Mouse (Mus musculus) retina, postnatal 1 day (tissue): Measurements from ENCODE around the gene Snrnp200.
"Not testable (repeated sequence)": the region's sequence is repeated elsewhere in the genome, so short reads cannot be mapped to it uniquely, and the experiment has no call there.

Experiments used
- DNase-seq: peaks from one replicate; pipeline ENCODE4 v3.0.0-alpha.2; 2012

The Snrnp200 gene

DNA sequence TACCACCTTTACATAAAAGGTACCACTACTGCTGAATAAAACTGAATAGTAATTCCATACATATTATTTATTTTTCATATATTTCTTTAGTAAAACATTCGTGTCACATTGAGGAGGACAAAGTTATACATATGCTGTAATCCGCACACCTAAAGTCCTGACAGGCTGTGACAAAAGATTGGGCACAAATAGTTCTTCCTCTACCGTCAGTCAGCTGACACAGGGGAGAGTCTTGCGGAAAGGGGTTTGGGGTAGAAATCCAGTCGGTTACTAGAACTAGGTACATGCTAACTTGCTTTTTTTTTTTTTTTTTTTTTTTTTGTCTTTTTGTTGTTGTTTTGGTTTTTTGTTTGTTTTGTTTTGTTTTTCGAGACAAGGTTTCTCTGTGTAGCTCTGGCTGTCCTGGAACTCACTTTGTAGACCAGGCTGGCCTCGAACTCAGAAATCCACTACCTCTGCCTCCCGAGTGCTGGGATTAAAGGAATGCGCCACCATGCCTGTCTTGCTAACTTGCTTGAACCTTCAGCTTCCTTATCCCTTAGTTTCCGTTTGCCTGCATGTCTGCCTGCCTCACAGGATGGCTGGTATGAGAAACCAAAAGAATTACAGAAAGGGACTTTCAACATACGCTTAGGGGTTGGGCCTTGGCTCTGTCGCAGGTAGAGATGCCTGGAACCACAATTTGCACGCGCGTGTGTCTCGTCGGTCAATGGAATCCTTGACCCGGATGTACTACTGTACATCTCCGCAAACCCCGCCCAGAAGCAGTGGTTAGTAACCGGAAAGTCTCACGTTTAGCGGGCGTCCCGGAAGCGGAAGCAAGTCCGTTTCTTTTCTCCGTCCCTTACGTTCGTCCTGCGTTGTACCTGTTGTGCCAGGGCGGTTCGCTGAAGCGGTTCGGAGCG lies at the start of gene Snrnp200, which contains the start of gene 1810024B03Rik:
Gene Snrnp200, plus strand, starts transcription at position 840 of the 905 bp plus-strand sequence.
Gene 1810024B03Rik, minus strand, starts transcription at position 734 of the 905 bp plus-strand sequence.
- DNase-seq: peak; percentile 98

DNA sequence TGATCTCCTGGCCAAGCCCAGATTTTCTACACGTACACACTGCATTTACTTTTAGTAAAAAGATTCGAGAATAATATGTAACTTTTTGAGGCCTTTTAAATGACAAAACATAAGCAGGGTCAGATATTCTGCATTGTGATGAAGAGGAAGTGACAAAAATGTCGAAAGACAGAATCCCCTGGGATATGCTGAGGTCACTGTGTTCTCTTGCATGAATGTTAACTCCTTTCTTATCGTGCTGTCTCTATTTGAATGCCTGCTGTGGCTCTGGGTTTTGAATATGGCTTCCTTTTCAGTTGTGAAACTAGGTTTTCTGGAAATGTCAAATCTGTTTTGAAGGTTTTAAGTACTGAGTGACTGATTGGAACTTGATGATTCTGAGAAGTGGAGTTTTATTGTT lies 42.5 kb upstream of the Snrnp200 start:
- no peak for DNase-seq

DNA sequence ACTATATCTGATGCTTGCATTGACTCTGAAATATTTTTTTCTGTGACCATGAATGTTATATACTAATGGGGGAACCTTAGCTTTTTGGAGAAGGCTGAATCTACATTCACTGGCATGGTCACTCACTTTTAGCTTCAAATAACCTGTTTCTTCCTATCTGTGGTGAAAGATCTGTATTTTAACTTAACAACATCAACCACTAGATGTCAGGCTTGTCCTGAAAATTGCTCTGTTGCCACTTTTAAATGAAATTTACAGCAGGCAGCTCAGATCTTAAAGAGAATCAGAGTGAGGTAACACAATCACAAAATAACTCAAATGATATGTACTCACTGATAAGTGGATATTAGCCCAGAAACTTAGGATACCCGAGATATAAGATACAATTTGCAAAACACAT lies 41.9 kb upstream of the Snrnp200 start:
- DNase-seq: peak; percentile 65

DNA sequence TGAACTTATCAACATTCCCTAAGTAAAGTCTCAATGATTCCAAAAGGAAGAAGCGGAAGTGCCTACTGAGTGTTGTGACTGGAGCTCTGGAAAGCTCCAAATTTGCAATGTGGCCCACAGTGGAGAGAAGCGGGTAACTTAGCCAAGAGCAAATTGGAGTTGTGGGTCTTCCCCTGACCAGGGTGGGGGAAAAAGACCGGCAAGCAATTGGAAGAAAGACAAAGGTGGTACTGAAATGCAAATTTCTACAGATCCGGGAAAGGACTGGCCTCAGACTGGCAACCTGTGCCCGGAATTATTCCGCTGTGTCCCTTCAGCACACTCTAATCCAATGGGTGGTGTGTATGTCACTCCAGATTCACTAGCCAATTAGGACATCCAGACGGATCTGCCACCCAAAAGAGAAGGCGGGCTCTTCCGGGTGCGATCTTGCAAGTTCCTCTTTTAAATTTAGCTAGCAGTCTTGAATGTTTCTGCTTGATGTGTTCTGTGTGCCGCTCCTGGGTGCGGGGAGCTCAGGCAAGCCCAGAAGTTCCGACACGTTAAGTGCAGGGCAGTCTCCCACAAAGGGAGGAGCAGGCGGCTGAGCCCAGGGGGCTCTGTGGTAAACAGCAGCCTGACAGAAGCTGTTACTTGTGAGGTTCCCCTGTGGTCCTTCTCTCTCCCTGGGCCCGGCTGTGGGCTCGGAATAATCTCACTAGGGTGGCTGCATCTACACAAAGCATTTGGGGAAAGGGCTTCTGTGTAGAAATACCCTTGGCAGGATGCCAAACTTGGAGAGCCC lies 25.4 kb upstream of the Snrnp200 start:
- peak; percentile 96 for DNase-seq

DNA sequence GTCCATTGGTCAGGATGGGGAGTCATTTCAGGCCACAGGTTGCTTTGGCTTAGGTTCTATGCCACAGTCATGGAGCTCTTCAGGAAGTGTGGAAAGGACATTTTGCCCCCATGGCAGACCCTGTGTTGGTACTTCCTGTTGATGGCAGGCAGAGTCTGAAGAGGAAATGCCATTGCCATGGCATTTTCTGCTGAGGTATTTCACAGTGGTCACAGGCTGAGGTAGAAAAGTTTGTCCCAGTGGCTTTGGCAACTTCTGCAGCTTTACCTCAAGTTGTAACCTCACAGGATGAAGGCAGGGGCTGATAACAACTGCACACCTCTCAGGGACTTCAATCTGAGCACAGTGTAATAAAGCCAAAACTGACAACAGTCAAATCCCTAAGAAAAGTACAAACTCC lies 18.6 kb upstream of the Snrnp200 start:
- DNase-seq: no peak

DNA sequence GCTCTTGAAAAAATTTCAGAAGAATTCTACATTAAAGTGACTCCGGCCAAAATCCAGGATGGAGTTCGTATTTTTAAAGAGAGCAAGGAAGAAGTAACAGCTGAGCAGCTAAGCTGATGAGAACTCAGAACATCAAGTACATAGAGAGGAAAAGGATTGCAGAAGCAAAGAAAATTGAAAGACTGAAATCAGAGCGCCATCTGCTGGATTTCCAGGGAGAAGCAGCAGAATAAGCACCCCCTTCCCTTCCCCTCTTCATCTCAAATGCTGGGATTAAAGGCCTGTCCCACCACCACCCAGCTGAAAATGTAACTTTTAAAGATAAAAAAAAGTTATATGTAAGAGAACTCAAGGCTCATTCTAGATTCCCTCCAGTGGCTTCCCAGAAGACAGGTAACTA lies 3.3 kb upstream of the Snrnp200 start:
- DNase-seq: peak; percentile 80

DNA sequence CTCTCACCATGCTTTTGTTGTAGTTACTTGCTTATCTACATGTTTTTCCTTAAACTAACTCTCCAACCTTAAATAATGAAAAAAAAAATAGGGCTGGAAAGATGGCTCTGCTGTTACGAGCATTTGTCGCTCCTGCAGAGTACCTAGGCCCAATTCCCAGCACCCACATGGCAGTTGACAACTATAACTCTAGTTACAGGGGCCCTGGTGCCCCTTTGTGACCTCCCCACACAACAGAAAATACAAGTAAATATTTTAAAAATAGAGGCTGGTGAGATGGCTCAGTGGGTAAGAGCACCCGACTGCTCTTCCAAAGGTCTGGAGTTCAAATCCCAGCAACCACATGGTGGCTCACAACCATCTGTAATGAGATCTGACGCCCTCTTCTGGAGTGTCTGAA lies 2.2 kb upstream of the Snrnp200 start:
- not testable (repeated sequence) for DNase-seq

DNA sequence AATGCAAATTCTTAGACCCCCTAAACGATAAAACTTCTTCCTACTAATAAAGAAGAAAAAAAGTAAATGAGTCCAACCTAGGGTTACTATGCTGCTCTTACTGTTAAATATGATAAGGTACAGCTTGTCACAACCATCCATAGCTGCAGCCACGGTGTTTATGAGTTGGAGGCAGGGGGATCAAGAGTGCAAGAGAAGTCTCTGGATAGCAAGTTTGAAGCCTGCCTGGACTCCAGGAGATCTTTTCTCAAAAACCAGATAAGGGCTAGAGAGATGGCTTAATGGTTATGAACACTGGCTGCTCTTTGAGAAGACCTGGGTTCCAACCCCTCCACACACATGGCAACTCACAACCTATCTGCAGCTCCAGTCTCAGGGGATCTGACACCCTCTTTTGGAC lies 1.3 kb upstream of the Snrnp200 start:
- no peak for DNase-seq

DNA sequence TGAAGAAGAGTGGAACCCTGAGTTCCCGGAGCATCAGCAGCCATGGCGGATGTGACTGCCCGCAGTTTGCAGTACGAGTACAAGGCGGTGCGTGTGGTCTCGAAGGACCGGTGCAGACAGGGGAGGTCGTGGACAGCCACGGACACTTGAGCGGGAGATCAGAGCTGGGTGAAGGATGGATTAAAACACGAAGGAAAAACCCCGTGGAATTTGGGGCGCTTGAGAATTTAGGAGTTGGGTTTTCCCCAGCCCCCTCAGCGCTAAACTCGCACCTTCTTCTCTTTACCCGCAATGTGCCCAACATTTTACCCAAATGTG lies 225 bp downstream of the Snrnp200 start:
- DNase-seq: no peak

DNA sequence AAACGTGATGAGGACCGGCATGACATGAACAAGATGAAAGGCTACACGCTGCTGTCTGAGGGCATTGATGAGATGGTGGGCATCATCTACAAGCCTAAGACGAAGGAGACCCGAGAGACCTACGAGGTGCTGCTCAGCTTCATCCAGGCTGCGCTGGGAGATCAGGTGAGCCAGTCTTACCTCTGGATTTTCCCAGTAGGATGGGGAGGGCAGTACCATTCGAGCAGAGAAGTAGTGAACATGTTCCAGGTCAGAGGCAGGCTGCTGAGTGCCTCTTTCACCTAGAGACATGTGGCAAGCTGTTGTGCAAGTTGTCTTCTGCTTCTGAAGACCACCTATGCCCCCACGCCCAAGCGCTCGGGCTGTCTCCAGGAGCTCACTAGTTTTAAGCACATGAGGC lies 2.5 kb downstream of the Snrnp200 start:
- DNase-seq: no peak

DNA sequence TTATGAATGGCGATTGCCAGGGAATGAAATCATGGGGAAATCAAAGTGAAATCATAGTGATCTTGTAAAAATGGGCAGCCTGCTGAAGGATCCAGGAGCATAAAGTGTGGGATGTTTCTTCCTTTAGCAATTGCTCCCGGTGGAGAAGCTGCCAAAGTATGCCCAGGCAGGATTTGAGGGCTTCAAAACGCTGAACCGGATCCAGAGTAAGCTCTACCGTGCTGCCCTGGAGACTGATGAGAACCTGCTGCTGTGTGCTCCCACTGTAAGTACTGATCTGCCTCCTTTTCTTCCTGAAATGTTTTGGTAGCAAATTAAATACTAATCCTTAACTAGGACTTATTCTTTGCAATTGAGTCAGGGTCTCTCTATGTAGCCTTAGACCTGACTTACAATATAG lies 9.6 kb downstream of the Snrnp200 start:
- no peak for DNase-seq

DNA sequence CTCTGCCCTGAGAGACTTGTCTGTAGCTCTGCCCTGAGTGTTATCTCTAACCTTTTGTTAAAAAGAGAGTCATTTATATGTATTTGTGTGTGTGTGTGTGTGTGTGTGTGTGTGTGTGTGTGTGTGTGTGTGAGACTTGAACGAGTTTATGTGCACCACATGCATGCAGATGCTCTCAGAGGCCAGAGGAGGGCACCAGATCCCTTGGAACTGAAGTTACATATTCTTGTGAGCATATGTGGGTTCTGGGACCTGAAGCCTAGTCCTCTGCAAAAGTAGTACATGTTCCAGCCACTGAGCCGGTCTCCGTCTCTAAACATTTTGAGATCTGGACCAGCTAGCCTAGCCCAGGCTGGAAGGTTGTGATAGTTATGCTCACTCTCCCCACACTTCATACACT lies 17.1 kb downstream of the Snrnp200 start:
- no peak for DNase-seq

DNA sequence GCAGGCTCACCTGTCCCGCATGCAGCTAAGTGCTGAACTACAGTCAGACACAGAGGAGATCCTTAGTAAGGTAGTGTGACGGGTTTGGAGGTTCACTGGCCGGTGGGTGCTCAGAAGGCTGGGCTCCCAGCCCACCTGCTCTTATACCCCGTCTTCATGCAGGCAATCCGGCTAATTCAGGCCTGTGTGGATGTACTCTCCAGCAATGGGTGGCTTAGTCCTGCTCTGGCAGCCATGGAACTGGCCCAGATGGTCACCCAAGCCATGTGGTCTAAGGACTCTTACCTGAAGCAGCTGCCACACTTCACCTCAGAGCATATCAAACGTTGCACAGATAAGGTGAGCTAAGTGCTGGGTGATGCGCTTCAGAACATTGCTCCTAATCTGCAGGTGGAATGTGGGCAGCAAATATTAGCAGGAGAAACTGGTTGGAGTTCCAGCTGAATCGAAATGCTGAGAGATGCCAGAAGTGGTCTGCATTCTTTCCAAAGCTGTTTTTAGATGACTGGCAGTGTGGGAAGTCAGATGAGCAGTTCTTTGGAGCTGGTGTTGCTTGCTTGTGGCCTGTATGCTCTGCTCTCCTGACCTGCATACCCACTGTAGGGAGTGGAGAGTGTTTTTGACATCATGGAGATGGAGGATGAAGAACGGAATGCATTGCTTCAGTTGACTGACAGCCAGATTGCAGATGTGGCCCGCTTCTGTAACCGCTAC lies 29.9 kb downstream of the Snrnp200 start:
- DNase-seq: no peak

DNA sequence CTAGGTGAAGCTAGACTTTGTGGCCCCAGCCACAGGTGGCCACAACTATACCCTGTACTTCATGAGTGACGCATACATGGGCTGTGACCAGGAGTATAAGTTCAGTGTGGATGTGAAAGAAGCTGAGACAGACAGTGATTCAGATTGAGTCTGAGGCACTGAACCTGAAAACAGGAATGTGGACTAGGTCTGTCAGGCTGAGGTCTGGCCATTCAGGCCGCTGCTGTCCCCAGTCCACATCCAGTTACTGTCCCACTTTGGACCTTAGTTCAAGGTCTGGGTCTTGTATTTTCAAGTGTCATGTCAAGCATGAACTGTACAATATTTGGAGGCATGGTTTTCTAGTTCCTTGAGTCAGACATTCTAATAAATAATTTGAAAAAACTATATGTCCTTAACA lies 31.9 kb downstream of the Snrnp200 start:
- DNase-seq: no peak

DNA sequence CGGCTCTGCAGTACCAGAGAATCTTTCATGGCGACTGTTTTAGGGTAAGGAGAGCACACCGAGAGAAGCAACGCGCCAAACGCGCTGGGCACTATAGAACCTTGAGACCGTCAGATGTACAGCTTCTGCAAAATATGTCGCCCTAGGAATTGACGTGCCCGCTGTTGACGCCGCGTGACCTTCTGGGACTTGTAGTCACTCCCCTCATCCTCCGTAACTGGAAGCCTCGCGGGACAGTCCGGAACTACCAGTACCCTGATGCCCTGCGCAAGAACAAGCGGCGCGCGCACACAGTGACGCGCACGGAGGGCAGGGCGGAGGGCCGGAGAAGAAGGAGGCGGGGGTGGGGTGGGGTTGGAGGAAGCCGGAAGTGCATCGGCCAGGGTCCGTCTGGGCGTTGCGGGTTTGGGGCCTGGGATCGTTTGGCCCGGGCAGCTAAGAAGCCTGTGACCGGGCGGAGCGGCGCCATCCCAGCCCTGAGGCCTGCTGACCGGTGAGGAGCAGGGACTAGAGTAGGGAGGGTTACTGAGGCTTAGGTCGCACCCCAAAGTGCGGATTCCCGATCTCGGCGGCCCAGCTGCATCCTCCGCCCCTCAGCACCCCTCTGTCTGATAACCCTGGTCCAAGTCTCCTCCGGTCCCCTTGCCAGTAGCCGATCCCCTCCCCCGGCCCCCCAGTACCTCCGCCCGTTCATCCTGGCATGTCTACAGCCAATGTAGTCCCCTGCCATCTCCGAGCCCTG lies 39.6 kb downstream of the Snrnp200 start, which contains the start of the genes Ciao1 and Tmem127:
Gene Ciao1, minus strand, starts transcription at position 225 of the 742 bp plus-strand sequence.
Gene Tmem127, plus strand, starts transcription at position 317 of the 742 bp plus-strand sequence.
- peak; percentile 99 for DNase-seq

DNA sequence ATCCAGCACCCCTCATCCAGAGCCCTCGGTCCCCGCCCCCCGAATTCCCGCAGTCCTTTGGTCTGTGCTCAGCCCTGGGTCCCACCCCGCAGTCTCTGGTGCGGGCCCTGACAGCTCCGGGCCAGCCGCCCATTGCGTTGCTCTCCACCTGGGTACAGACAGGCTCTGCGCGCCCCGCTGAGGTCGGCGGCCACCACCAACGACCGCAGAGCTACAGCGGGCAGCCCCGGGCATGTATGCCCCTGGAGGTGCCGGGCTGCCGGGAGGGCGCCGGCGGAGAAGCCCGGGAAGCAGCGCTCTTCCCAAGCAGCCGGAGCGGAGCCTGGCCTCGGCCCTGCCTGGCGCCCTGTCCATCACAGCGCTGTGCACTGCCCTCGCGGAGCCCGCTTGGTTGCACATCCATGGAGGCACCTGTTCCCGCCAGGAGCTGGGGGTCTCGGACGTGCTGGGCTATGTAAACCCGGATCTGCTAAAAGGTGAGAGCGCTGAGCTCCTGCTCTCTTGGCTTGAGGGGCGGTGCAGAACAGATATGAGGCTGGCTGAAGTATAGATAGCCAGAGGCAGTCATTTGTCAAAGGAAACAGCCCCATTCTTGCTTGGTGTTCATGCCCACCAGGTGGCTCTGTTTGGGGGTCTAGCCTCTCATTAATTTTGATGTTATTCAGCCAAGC lies 40.3 kb downstream of the Snrnp200 start:
- peak; percentile 51 for DNase-seq

DNA sequence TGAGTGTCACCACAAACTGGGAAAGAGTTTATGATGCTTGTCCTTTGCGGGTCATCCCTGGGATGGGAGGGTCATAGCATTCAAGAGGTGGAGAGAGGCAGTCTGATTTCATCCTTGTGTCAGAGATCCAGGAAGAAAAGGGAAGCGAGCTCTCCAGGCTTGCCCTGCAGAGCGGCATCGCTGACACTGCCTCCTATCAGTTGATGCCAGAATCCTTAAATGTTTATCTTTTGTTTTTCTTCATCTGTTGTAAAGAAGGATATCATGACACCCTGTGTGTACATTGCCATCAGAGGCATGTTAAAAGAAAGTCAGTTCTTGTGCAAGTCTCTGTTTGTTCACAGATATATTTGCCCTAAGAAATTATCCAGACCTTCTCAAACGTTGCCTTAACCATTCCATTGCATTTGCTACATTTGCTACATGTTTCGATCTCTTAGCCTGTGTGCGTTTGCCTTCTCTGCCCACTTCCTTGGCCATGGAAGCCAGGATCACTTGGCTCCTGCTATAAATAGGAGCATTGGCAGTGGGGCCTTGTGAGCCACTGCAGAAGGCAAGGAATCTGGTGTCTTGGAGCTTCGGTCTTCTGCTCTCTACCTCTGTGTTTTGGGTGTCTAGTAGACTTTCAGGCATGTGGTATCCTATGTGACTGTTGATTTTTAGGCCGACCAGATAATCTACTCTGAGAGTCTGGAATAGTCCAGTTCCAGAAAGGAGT lies 42.3 kb downstream of the Snrnp200 start:
- DNase-seq: no peak

DNA sequence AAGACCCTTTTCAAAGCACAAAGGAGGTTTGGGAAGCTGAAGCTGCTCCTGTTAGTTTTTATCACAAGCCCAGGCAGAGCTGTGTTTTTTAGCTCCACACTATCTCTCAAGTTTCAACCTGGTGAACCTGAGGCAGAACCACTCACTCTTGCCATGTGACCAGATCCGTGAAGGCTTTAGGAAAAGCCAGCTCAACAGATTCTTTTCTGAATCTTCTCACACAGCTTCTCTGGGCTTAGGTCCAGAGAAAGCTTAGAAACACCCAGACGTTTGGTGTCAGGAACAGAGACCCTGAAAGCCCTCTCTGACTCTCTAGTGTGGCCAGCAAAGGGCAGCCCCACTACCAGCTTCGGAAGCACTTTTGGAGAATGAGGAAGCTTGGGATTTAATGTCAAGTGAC lies 43.3 kb downstream of the Snrnp200 start:
- no peak for DNase-seq

DNA sequence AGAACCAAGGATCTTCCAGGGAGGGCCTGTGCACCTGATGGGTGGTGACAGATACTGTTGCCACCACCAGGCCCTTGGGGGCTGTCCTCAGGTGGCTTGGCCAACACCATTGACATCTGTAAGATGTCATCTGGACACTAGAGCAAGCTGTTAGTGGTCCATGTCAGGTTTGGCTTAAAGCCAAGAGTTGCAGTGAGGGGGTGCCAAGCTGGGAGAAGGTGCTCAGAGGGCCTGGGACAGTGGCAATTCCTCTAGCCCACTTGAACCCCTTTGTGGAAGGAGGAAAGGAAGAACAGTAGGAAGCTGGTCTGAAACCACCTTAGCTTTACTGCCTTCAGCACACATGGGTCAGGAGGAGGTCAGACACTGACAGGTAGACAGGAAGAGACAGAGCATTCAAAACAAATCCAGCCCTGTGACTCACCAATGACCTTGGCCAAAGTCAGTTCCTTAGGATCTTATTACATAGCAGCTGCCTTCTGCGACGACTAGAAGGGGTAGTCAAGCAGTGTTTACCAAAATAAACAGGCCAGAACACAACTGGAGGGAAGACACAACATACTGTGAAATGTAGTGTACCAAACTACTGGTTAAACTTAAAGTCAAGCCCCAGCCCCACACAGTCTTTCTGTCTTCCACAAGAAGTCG lies 43.8 kb downstream of the Snrnp200 start:
- no peak for DNase-seq

DNA sequence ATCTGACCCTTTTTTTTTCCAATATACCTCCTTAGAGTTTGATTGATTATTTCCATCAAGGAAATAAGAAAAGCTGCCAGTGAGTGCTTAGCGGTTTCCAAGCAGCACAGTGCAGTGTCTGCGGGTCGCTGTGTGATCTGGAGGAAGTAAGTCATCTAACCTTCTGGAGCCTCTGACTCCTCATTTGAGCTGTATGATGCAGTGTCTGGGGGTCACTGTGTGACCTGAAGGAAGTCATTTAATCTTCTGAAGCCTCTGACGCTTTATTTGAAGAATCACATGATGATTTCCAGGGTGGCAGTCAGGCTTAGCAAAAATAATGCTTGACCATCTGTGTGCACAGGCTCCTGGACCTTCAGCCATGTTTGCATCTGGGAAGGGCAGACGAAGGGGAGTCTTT lies 44.6 kb downstream of the Snrnp200 start:
- no peak for DNase-seq
